Mouse (Mus musculus): Measurements from ENCODE around the gene Gdpd3. TPM values are rescaled to one million over a fixed set of nuclear protein-coding genes. Genes with fewer than 3 reads are reported as not detected.

Gene Gdpd3
- total RNA-seq, 2 experiments from 2014 or later = 2.4 to 3.4 TPM

- peak; percentile 81 for DNase-seq (ENCODE audit: extremely low spot score in 1 of 2, low spot score in 2 of 2)
- Histone ChIP-seq H3K4me3 (peak overlapping the region; percentile 37), H3K27ac (peak overlapping the region; percentile 65; the same call in 1 of the 2 replicates)
- peak; percentile 95 for TF ChIP-seq CTCF (IDR thresholded peaks at IDR 0.05)
- intact Hi-C loops (cut with DNase I) = loop anchor here (5.0 kb wide), 2 partner anchors 78 to 128 kb away; no protein-coding TSS in a partner anchor
Measured at GRCm38 (mm10) chr7:126779983-126780970, 14.1 kb downstream of the Gdpd3 start.

- Histone ChIP-seq H3K27ac (peak within 1 kb of the TSS; percentile 47), H3K4me3 (peak within 1 kb of the TSS; percentile 37)
- TF ChIP-seq CTCF (IDR thresholded peaks at IDR 0.05) = no peak
- intact Hi-C loops (cut with DNase I) = no loop called here
- DNase-seq (ENCODE audit: extremely low spot score in 1 of 2, low spot score in 2 of 2) = no peak
Measured at GRCm38 (mm10) chr7:126780971-126781635, 15.0 kb downstream of the Gdpd3 start, which contains the start of gene Tbx6. Gene Tbx6 (plus strand): TSS chr7:126781483.

DNA sequence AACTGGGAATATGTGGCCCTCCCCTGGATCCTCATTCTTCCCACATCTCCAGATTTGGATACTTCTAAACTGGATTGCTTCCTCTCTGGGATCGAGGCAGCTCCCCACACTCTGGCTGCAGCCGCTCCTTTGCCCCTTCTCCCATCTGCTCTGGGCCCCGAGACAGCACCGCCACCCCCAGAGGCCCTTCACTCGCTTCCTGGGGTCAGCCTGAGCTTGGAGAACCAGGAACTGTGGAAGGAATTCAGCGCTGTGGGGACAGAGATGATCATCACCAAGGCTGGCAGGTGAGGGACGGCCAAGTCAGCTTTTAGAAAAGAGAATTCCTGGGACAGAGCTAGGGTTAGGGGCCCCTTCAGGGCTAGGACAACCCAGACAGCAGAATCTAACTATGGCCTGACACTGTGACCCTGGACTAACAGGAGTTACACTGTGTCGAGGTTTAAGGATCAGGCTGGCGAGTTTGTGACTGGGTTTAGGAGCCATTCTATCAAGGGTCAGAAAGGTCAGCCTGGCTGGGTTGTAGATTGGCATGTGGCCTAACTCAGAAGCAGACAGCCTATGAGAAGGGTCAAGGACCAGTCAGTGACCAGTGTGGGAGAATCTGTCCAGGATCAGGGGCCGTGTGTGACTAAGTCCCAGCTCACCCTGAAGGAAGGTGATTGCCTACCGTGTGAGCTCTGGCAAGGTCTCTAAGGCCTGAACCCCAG lies 15.7 kb downstream of the Gdpd3 start:
- DNase-seq (ENCODE audit: extremely low spot score in 1 of 2, low spot score in 2 of 2) = no peak
- Histone ChIP-seq H3K4me3 (no peak overlapping the region), H3K27ac (no peak overlapping the region)
- TF ChIP-seq CTCF (IDR thresholded peaks at IDR 0.05) = no peak
- intact Hi-C loops (cut with DNase I) = no loop called here

GRCm38 (mm10) chr7:126782693-126783092 lies 16.6 kb downstream of the Gdpd3 start:
- intact Hi-C loops (cut with DNase I) = no loop called here
- DNase-seq (ENCODE audit: extremely low spot score in 1 of 2, low spot score in 2 of 2) = no peak

GRCm38 (mm10) chr7:126784469-126784868 lies 18.3 kb downstream of the Gdpd3 start:
- intact Hi-C loops (cut with DNase I) = no loop called here
- TF ChIP-seq CTCF (IDR thresholded peaks at IDR 0.05) = no peak
- Histone ChIP-seq H3K4me3 (no peak overlapping the region), H3K27ac (no peak overlapping the region)
- DNase-seq (ENCODE audit: extremely low spot score in 1 of 2, low spot score in 2 of 2) = no peak

More at GRCm38 (mm10) chr7:126782693-126783092, 16.6 kb downstream of the Gdpd3 start:
- no peak overlapping the region for H3K4me3 ChIP-seq
- H3K27ac ChIP-seq = no peak overlapping the region
- TF ChIP-seq CTCF (IDR thresholded peaks at IDR 0.05) = no peak

GRCm38 (mm10) chr7:126785056-126785455 lies 18.9 kb downstream of the Gdpd3 start:
- TF ChIP-seq CTCF (IDR thresholded peaks at IDR 0.05) = no peak
- H3K27ac ChIP-seq = no peak overlapping the region
- no peak overlapping the region for H3K4me3 ChIP-seq
- intact Hi-C loops (cut with DNase I) = no loop called here
- no peak for DNase-seq (ENCODE audit: extremely low spot score in 1 of 2, low spot score in 2 of 2)

- no peak overlapping the region for H3K4me3 ChIP-seq
- no peak overlapping the region for H3K27ac ChIP-seq
- intact Hi-C loops (cut with DNase I) = no loop called here
- no peak for TF ChIP-seq CTCF (IDR thresholded peaks at IDR 0.05)
- no peak for DNase-seq (ENCODE audit: extremely low spot score in 1 of 2, low spot score in 2 of 2)
Measured at GRCm38 (mm10) chr7:126786142-126786541, 20.0 kb downstream of the Gdpd3 start.

GRCm38 (mm10) chr7:126789141-126789540 lies 23.0 kb downstream of the Gdpd3 start:
- intact Hi-C loops (cut with DNase I) = no loop called here
- DNase-seq (ENCODE audit: extremely low spot score in 1 of 2, low spot score in 2 of 2) = no peak
- Histone ChIP-seq H3K4me3 (no peak overlapping the region), H3K27ac (no peak overlapping the region)
- no peak for TF ChIP-seq CTCF (IDR thresholded peaks at IDR 0.05)

GRCm38 (mm10) chr7:126791851-126792720 lies 26.0 kb downstream of the Gdpd3 start, which contains the start of gene Ppp4c:
Gene Ppp4c (minus strand): TSS chr7:126792496.
- Histone ChIP-seq H3K4me3 (peak within 1 kb of the TSS; percentile 97), H3K27ac (peak within 1 kb of the TSS; percentile 92)
- peak; percentile 96 for DNase-seq (ENCODE audit: extremely low spot score in 1 of 2, low spot score in 2 of 2)
- intact Hi-C loops (cut with DNase I) = loop anchor here (10.0 kb wide), 1 partner anchor 287 kb away; the partner anchor contains the start of gene Atxn2l
- TF ChIP-seq CTCF (IDR thresholded peaks at IDR 0.05) = no peak

DNA sequence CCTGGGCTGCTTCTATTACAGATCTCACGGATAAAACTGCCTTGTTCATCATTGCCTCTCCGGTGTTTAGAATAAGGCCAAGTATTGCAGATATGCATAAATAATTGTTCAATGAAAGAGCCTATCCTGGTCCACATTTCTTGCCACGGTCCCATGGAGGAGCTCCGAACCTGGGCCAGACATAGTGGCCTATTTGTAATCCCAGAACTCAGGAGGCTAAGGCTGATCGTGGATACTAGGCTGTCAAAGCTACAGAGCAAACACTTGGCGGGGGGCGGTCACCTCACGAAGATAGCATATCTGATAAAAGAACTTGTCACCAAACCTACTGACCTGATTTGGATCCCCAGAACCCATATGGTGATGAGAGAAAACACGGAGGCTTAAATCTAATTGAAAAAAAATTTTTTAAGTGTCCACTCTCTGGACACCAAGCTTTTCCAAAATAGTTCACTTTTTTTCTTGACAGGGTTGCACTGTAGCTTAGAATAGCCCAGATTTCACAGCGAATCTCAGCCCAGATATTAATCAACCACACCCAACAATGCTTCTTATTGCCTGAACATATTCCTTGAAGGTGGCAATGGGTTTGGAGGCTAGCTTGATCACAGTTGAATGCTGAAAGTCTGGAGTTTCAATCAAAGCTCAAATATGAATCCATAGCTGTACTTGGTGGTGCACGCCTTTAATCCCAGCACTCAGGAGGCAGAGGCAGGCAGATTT lies 26.7 kb downstream of the Gdpd3 start:
- H3K27ac ChIP-seq = peak overlapping the region; percentile 34
- peak overlapping the region; percentile 97 for H3K4me3 ChIP-seq
- intact Hi-C loops (cut with DNase I) = loop anchor here (10.0 kb wide), 1 partner anchor 288 kb away; the partner anchor contains the start of gene Atxn2l
- DNase-seq (ENCODE audit: extremely low spot score in 1 of 2, low spot score in 2 of 2) = no peak
- no peak for TF ChIP-seq CTCF (IDR thresholded peaks at IDR 0.05)
